Mouse (Mus musculus) left cerebral cortex, adult 2 months (tissue): ENCODE measurements around the gene Txnrd1. TPM values are rescaled to one million over a fixed set of nuclear protein-coding genes. Genes with fewer than 3 reads are reported as not detected.

Experiments used
- DNase-seq, 2 experiments: peaks; one replicate each; pipeline ENCODE4 v3.0.0; 2021 to 2022; ENCODE audit warnings: low spot score in 2 of 2, mixed read lengths in 1 of 2; ENCODE audit errors: extremely low spot score in 1 of 2
- H3K27ac ChIP-seq: fragments of 200-600 bp; 2 replicates; pipeline ENCODE4 v1.8.1; 2022
- H3K4me3 ChIP-seq: fragments of 200-600 bp; 2 replicates; pipeline ENCODE4 v1.8.1; 2022
- CTCF ChIP-seq: fragments of 200-600 bp; IDR thresholded peaks from 2 replicates; pipeline ENCODE4 v1.8.1; 2022; ENCODE audit warnings: antibody characterized with exemption, mild to moderate bottlenecking, moderate library complexity
- intact Hi-C: fragments of 180-260 bp; cut with DNase I; formaldehyde crosslinking; loops from one replicate; pipeline ENCODE4 v1.15.1; 2025
- total RNA-seq, 2 experiments: library from RNA; stranded (reverse); gene quantifications; 2 replicates each; pipeline ENCODE4 v1.2.3; 2021

The Txnrd1 gene
- total RNA-seq, 2 experiments from 2014 or later: 46.9 to 48.1 TPM

- intact Hi-C loops: no loop called here
- DNase-seq: no peak
- TF ChIP-seq CTCF: no peak
- H3K27ac ChIP-seq: no peak overlapping the region
- no peak overlapping the region for H3K4me3 ChIP-seq
Observed at GRCm38 (mm10) chr10:82805111-82805510, 28.6 kb upstream of the Txnrd1 start.

GRCm38 (mm10) chr10:82806414-82806813 lies 27.3 kb upstream of the Txnrd1 start:
- no peak overlapping the region for H3K4me3 ChIP-seq
- H3K27ac ChIP-seq: no peak overlapping the region
- no peak for TF ChIP-seq CTCF
- no peak for DNase-seq
- intact Hi-C loops: no loop called here

DNA sequence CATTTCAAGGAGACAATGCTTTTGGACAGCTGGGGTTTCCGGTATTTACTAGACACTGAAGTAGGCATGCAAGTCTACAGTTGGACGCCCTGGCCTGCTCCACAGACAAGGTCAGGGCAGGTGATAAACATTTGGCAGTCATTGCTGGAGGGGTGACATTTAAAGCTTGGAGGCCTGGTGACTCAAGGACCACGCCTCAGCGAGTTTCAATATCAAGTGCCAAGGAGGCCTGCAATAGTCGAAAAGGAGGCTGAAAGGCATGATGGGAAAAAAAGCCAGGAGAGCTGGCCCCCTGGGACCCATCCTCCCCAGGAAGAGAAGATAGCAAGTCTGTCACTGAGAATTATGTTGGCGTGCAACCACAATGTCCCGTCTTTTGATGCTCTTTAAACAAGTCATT lies 26.5 kb upstream of the Txnrd1 start:
- intact Hi-C loops: no loop called here
- no peak for DNase-seq
- Histone ChIP-seq H3K4me3 (no peak overlapping the region), H3K27ac (no peak overlapping the region)
- no peak for TF ChIP-seq CTCF

- DNase-seq: no peak
- intact Hi-C loops: no loop called here
- no peak for TF ChIP-seq CTCF
- no peak overlapping the region for H3K4me3 ChIP-seq
- no peak overlapping the region for H3K27ac ChIP-seq
Observed at GRCm38 (mm10) chr10:82808155-82808554, 25.6 kb upstream of the Txnrd1 start.

DNA sequence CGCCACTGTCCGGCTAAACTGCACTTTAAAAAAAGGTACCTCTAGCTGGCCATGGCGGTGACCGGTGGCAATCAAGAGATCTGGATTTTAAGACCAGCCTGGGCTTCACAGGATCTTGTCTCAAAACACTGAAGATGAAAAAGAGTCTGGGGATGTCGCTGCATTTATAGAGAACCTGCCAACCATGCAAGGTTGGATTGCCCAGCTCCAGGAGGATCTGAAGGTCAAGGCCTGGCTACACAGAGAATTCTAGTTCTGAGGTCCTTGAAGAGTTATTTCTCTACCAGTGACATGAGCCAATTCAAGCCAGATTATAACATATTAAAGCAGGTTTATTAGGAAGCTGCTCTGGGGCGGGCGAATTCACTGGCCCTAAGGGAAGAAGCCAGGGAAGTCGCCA lies 24.9 kb upstream of the Txnrd1 start:
- TF ChIP-seq CTCF: no peak
- Histone ChIP-seq H3K4me3 (no peak overlapping the region), H3K27ac (no peak overlapping the region)
- intact Hi-C loops: no loop called here
- no peak for DNase-seq

DNA sequence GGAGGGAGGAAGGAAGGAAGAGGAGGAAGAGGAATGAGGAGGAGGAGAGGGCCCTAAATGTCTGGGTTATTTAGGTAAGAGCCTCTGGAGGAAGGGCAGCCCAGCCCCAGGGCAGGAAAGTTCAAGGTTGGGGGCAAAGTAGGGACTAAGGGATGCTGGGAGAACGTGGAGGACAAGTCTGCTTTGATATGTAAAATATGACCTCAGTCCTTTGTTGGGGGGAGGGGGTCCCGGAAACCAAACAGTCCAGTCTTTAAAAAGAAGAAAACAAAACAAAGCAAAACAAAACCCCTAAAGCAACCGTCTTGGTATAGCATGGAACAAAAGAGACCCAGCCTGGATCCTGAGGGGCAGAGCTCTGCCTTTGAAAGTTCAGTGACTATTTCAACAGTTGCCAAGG lies 24.4 kb upstream of the Txnrd1 start:
- Histone ChIP-seq H3K27ac (no peak overlapping the region), H3K4me3 (no peak overlapping the region)
- TF ChIP-seq CTCF: no peak
- no peak for DNase-seq
- intact Hi-C loops: no loop called here

- peak; percentile 79 to 81 for DNase-seq
- intact Hi-C loops: loop anchor here (1.0 to 5.0 kb wide), 2 partner anchors 89 to 480 kb away; no protein-coding TSS in a partner anchor
- Histone ChIP-seq H3K27ac (no peak overlapping the region), H3K4me3 (peak overlapping the region; percentile 53)
- peak; percentile 64 for TF ChIP-seq CTCF
Observed at GRCm38 (mm10) chr10:82811855-82812431, 21.8 kb upstream of the Txnrd1 start.

DNA sequence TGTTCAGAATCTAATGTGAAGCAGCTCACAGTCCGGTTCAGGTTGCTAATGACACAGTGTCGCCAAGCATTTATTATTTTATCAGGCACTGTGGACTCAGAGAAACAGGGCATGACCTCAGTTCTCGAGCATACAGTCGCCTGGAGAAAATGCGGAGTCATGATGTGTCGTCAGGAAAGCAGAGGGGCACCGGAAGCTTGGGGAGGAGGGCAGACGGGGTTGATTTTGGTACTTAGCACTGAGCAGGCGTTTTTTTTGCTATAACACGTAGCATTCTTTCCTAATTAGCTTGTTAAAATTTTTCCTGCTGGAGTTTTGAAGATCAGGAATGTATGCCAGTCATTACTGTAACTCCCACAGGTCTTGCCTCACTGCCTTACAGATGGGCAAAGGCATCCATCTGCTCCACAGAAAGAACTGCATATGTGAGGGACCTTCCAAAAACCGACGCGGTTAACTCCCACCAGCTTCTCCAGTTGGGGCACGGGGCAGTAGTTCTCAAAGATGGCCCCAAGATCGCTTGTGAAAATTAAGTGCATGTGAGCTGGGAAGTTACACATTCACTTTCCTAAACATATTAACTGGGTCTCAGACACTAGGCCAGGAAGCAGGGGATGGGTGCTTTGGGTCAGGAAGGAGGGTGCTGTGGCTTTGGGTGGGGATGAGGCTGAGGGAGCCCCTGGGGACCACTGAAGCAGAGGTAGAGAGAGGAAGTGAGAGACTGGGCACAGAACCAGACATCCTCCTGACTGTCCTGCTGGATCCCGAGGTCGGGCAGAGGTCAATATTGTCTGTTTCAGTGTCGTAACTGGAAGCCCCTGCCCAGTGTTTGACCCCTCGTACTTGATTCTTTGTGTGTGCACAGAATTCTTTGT lies 19.4 kb upstream of the Txnrd1 start:
- Histone ChIP-seq H3K4me3 (no peak overlapping the region), H3K27ac (no peak overlapping the region)
- DNase-seq: no peak
- TF ChIP-seq CTCF: no peak
- intact Hi-C loops: loop anchor here (5.0 kb wide), 1 partner anchor 478 kb away; no protein-coding TSS in a partner anchor

DNA sequence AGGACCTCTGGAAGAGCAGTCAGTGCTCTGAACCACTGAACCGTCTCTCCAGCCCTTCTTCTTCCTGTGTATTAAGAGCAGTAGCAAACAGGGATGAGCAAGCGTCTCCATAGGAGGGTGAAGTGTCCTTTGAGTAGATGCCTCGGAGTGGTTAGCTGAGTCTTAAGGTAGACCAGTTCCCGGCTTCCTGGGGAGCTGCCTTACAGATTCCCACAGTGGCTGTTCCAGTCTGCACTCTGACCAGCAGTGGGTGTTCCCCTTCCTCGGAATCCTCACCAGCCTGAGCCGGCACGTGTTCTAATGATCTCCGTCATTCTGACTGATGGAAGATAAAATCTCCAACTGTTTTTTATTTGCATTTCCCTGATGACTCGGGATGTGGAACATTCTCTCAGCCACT lies 17.3 kb upstream of the Txnrd1 start:
- Histone ChIP-seq H3K27ac (no peak overlapping the region), H3K4me3 (no peak overlapping the region)
- no peak for DNase-seq
- intact Hi-C loops: loop anchor here (5.0 kb wide), 1 partner anchor 41 kb away; no protein-coding TSS in a partner anchor
- TF ChIP-seq CTCF: no peak

DNA sequence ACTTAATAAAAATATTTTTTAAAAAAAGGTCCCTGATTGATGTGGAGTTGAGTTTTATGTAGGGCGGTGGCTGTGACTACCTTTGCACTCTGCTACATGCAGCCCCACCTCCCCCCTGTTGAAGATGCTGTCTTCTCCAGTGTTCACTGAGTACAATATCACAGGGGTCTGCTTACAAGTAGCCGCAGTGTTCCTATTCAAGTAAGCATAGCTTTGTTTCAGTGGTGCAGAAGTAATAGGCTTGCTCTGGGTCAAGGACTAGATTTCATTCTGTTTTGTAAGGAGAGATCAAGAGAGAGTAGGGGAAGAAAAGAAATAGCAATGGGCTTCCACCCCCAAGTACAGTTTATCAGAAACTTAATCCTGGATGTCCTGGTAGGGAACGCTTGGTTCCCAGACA lies 16.2 kb upstream of the Txnrd1 start:
- intact Hi-C loops: loop anchor here (5.0 kb wide), 1 partner anchor 40 kb away; no protein-coding TSS in a partner anchor
- DNase-seq: no peak
- H3K4me3 ChIP-seq: no peak overlapping the region
- H3K27ac ChIP-seq: no peak overlapping the region
- TF ChIP-seq CTCF: no peak

DNA sequence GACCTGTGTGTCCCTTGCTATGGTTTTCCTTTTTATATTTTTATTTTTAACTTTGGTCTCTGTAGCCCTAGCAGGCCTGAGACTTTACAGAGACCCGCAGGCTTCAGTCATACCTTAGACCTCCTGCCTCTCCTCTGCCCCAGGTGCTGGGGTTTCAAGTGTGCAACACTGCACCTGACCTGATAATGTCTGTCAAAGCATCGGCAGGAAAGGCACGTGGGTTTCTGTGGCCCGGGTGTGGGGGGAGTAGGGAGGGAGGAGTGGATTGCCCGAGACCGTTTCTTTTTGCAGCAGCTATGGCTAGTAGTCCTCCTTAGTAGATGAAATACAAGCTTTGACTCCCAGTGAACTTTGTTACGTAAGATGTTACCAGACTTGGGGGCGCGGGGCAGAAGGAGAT lies 15.8 kb upstream of the Txnrd1 start:
- intact Hi-C loops: loop anchor here (5.0 kb wide), 1 partner anchor 39 kb away; no protein-coding TSS in a partner anchor
- DNase-seq: no peak

DNA sequence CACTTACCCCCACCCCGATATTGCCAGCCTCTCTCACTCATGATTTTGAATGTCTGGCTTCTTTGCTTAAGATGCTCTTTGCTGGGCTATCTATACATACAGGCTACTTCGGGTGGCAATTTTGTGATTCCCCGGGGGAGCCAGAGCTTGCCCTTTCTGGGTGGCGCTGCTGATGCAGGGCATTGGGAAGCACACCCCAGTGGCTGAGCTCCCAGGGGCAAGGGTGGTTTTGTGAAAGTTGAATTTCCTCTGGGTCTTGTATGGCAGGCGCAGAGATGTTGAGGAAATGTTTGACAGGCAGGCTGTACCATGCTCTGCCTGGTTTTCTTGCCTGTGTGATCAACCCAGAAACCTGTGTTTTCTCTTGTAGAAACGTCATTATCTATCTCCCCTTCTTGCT lies 15.1 kb upstream of the Txnrd1 start:
- no peak for DNase-seq
- no peak for TF ChIP-seq CTCF
- Histone ChIP-seq H3K4me3 (no peak overlapping the region), H3K27ac (no peak overlapping the region)
- intact Hi-C loops: loop anchor here (5.0 kb wide), 1 partner anchor 39 kb away; no protein-coding TSS in a partner anchor

More for the DNA sequence above, 15.8 kb upstream of the Txnrd1 start:
- TF ChIP-seq CTCF: no peak
- H3K4me3 ChIP-seq: no peak overlapping the region
- no peak overlapping the region for H3K27ac ChIP-seq
